Mouse (Mus musculus) midbrain, embryonic 16.5 days (tissue): ENCODE measurements at regions not wholly inside any gene's neighbourhood (a gene's known extent, or its start where the extent isn't known, plus 50 kb on each side); places are given as distances from the start of the nearest gene placed in this dataset.

ENCODE experiments used
- ATAC-seq: fragments of 200-750 bp; cut with Nextera tagmentation; 2 replicates; pipeline ENCODE4 v1.8.0; 2017; ENCODE audit warnings: moderate TSS enrichment
- H3K27ac ChIP-seq: fragments of 300-500 bp; sonication (generic); 2 replicates; pipeline ENCODE4 v1.5.1; 2014; ENCODE audit warnings: mild to moderate bottlenecking, low read length, mixed read lengths
- H3K27me3 ChIP-seq: fragments of 300-500 bp; sonication (generic); 2 replicates; pipeline ENCODE4 v1.6.1; 2014; ENCODE audit warnings: low read depth, low read length, mixed read lengths; ENCODE audit not compliant: control insufficient read depth, insufficient read depth
- H3K36me3 ChIP-seq: fragments of 300-500 bp; sonication (generic); 2 replicates; pipeline ENCODE4 v1.6.1; 2014; ENCODE audit warnings: mild to moderate bottlenecking, low read length, moderate library complexity, mixed read lengths; ENCODE audit not compliant: control insufficient read depth, insufficient read depth
- H3K4me1 ChIP-seq: fragments of 300-500 bp; sonication (generic); 2 replicates; pipeline ENCODE4 v1.6.1; 2014; ENCODE audit warnings: mild to moderate bottlenecking, low read length, mixed read lengths; ENCODE audit not compliant: control insufficient read depth, insufficient read depth
- H3K4me2 ChIP-seq: fragments of 300-500 bp; sonication (generic); 2 replicates; pipeline ENCODE4 v1.6.1; 2014; ENCODE audit warnings: mild to moderate bottlenecking, low read length, mixed read lengths
- H3K4me3 ChIP-seq: fragments of 300-500 bp; sonication (generic); 2 replicates; pipeline ENCODE4 v1.5.1; 2014; ENCODE audit warnings: low read depth, mild to moderate bottlenecking, low read length, moderate library complexity, mixed read lengths
- H3K9ac ChIP-seq: fragments of 300-500 bp; sonication (generic); 2 replicates; pipeline ENCODE4 v1.6.1; 2014; ENCODE audit warnings: low read depth, low read length, mixed read lengths
- H3K9me3 ChIP-seq: fragments of 300-500 bp; sonication (generic); replicated peaks from 2 replicates; pipeline ENCODE4 v1.6.1; 2014; ENCODE audit warnings: mild to moderate bottlenecking, low read length, mixed read lengths; ENCODE audit not compliant: control insufficient read depth, poor library complexity, severe bottlenecking
- WGBS: fragments of 180-500 bp; shearing (Covaris S2); extraction: QIAGEN DNeasy Blood & Tissue Kit; methylation state at CpG from one replicate; pipeline ENCODE4 v1.1.7; 2014; 5-methylcytosine and 5-hydroxymethylcytosine counted together

- no peak for ATAC-seq
- Histone ChIP-seq H3K4me3 (no peak overlapping the region), H3K27ac (no peak overlapping the region), H3K9me3 (no peaks in the 10 kb centered on the region), H3K9ac (no peak overlapping the region), H3K4me2 (no peak overlapping the region), H3K4me1 (no peaks in the 10 kb centered on the region), H3K36me3 (no peaks in the 10 kb centered on the region), H3K27me3 (no peaks in the 10 kb centered on the region)
- WGBS, result 80% methylated on average over 2 of the region's 2 CpGs
These were observed 446.0 kb upstream of the Intu start for GRCm38 (mm10) chr3:40085116-40085515.

GRCm38 (mm10) chr3:40091773-40092343, 439.2 kb upstream of the Intu start:
- H3K4me1 ChIP-seq, result no peaks in the 10 kb centered on the region
- WGBS, result 71% methylated on average over 13 of the region's 13 CpGs
- no peak for ATAC-seq
- no peak overlapping the region for H3K4me3 ChIP-seq
- no peaks in the 10 kb centered on the region for H3K36me3 ChIP-seq
- no peaks in the 10 kb centered on the region for H3K27me3 ChIP-seq
- H3K9ac ChIP-seq, result no peak overlapping the region
- no peaks in the 10 kb centered on the region for H3K9me3 ChIP-seq
- no peak overlapping the region for H3K27ac ChIP-seq
- no peak overlapping the region for H3K4me2 ChIP-seq

GRCm38 (mm10) chr3:40092765-40093368, 438.2 kb upstream of the Intu start:
- Histone ChIP-seq H3K4me3 (no peak overlapping the region), H3K36me3 (no peaks in the 10 kb centered on the region), H3K4me1 (no peaks in the 10 kb centered on the region), H3K27me3 (no peaks in the 10 kb centered on the region), H3K9me3 (no peaks in the 10 kb centered on the region), H3K9ac (0 out of 2 replicates have a peak overlapping the region, but pooled peaks have one; percentile 25), H3K27ac (no peak overlapping the region), H3K4me2 (no peak overlapping the region)
- ATAC-seq, result peak; percentile 84
- 12% methylated on average over 8 of the region's 8 CpGs for WGBS

GRCm38 (mm10) chr3:40094040-40094439, 437.0 kb upstream of the Intu start:
- no peaks in the 10 kb centered on the region; the same call in 1 of the 2 replicates for H3K9me3 ChIP-seq
- H3K9ac ChIP-seq, result no peak overlapping the region
- no peak overlapping the region for H3K4me3 ChIP-seq
- H3K4me2 ChIP-seq, result no peak overlapping the region
- WGBS, result 37% methylated on average over 6 of the region's 6 CpGs
- ATAC-seq, result 0 out of 2 replicates have a peak, but pooled peaks have one; percentile 15
- H3K27ac ChIP-seq, result no peak overlapping the region
- H3K36me3 ChIP-seq, result no peaks in the 10 kb centered on the region
- no peaks in the 10 kb centered on the region for H3K27me3 ChIP-seq
- H3K4me1 ChIP-seq, result no peaks in the 10 kb centered on the region

GRCm38 (mm10) chr3:40094701-40095100, 436.4 kb upstream of the Intu start:
- Histone ChIP-seq H3K4me1 (no peaks in the 10 kb centered on the region), H3K4me2 (no peak overlapping the region), H3K4me3 (no peak overlapping the region), H3K36me3 (no peaks in the 10 kb centered on the region), H3K9ac (no peak overlapping the region), H3K27me3 (no peaks in the 10 kb centered on the region), H3K27ac (no peak overlapping the region), H3K9me3 (no peaks in the 10 kb centered on the region; the same call in 1 of the 2 replicates)
- ATAC-seq, result no peak

- H3K4me3 ChIP-seq, result no peak overlapping the region
- H3K27me3 ChIP-seq, result no peaks in the 10 kb centered on the region
- no peak overlapping the region for H3K4me2 ChIP-seq
- H3K9me3 ChIP-seq, result no peaks in the 10 kb centered on the region; the same call in 1 of the 2 replicates
- H3K9ac ChIP-seq, result no peak overlapping the region
- H3K36me3 ChIP-seq, result no peaks in the 10 kb centered on the region
- peaks cover 3% of the 10 kb centered on the region; the same call in 1 of the 2 replicates for H3K4me1 ChIP-seq
- WGBS, result 7% methylated on average over 4 of the region's 4 CpGs
- ATAC-seq, result peak; percentile 91
- no peak overlapping the region; the same call in 1 of the 2 replicates for H3K27ac ChIP-seq
These were observed 428.4 kb upstream of the Intu start for GRCm38 (mm10) chr3:40102698-40103097.

- ATAC-seq, result no peak
- no peak overlapping the region for H3K9ac ChIP-seq
- no peak overlapping the region for H3K4me2 ChIP-seq
- no peak overlapping the region for H3K27ac ChIP-seq
- peaks cover 20% of the 10 kb centered on the region for H3K4me1 ChIP-seq
- no peaks in the 10 kb centered on the region for H3K9me3 ChIP-seq
- no peaks in the 10 kb centered on the region for H3K27me3 ChIP-seq
- WGBS, result 43% methylated on average over 4 of the region's 4 CpGs
- no peaks in the 10 kb centered on the region for H3K36me3 ChIP-seq
- no peak overlapping the region for H3K4me3 ChIP-seq
These were observed 416.3 kb upstream of the Intu start for GRCm38 (mm10) chr3:40114811-40115210.

- Histone ChIP-seq H3K9ac (no peak overlapping the region), H3K27me3 (no peaks in the 10 kb centered on the region), H3K27ac (no peak overlapping the region), H3K4me3 (no peak overlapping the region), H3K4me1 (peaks cover 26% of the 10 kb centered on the region), H3K4me2 (no peak overlapping the region), H3K9me3 (no peaks in the 10 kb centered on the region), H3K36me3 (no peaks in the 10 kb centered on the region)
- no peak for ATAC-seq
- WGBS, result 44% methylated on average over 3 of the region's 3 CpGs
These were observed 412.5 kb upstream of the Intu start for GRCm38 (mm10) chr3:40118551-40118950.

GRCm38 (mm10) chr3:40119462-40119861, 411.6 kb upstream of the Intu start:
- Histone ChIP-seq H3K27me3 (no peaks in the 10 kb centered on the region), H3K4me2 (no peak overlapping the region), H3K9me3 (no peaks in the 10 kb centered on the region), H3K4me1 (peaks cover 26% of the 10 kb centered on the region), H3K9ac (no peak overlapping the region), H3K4me3 (no peak overlapping the region), H3K36me3 (no peaks in the 10 kb centered on the region), H3K27ac (no peak overlapping the region)
- ATAC-seq, result no peak
- WGBS, result 36% methylated on average over 1 of the region's 1 CpGs
